Mouse (Mus musculus): ENCODE measurements around the gene Eln. TPM values are rescaled to one million over a fixed set of nuclear protein-coding genes. Genes with fewer than 3 reads are reported as not detected.

Gene Eln
- polyA plus RNA-seq, 1 experiment from 2014 or later: 6.4 TPM

DNA sequence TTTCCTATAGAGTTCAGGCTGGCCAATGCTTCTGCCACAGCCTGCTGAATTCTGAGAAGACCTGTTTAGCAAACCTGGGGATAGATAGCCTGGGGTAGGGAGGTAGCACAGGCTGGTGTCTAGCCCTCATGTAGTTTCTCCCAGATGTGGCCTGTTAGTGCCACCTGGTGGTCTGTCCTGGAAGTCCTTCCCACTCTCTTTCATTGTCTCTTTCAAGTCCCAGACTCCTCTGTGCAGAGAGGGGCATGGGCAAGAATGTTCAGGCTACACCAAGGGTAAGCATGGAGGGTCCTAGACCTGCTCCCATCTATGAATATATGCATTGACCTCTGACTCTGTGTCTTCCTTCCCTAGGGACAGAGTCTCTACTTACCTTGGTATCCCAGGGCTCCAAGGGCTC lies 43.0 kb downstream of the Eln start:
- H3K4me2 ChIP-seq: no peak overlapping the region
- peak; percentile 86 for ATAC-seq (ENCODE audit: low read depth)
- no peak overlapping the region for H3K9ac ChIP-seq
- no peak overlapping the region for H3K27ac ChIP-seq (replicated peaks)
- no peaks in the 10 kb centered on the region for H3K9me3 ChIP-seq
- H3K4me3 ChIP-seq: no peak overlapping the region
- no peaks in the 10 kb centered on the region for H3K4me1 ChIP-seq (replicated peaks)
- H3K27me3 ChIP-seq: no peaks in the 10 kb centered on the region
- no peaks in the 10 kb centered on the region for H3K36me3 ChIP-seq

DNA sequence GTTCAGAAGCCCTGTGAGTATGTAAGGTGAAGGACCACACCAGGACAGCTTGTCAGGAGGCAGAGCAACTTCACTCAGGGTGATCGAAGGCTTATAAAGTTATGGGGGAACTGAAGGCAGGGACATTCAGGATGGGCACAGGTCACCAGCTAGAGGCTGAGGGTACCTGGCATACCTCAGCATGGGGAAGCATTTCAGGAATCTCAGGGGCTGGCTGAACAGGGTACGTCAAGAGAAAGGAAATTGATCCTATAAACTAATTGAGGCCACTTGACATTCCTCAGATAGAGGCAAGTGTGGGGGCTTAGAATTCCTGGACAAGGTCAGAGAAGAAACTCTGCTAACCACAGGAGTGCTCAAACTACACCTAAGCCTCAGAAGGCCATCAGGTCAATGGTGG lies 51.6 kb downstream of the Eln start:
- H3K9me3 ChIP-seq: no peaks in the 10 kb centered on the region
- 62% methylated on average over 2 of the region's 2 CpGs for WGBS
- no peak overlapping the region for H3K9ac ChIP-seq
- H3K27ac ChIP-seq (replicated peaks): no peak overlapping the region
- H3K36me3 ChIP-seq: no peaks in the 10 kb centered on the region
- no peak overlapping the region for H3K4me3 ChIP-seq
- H3K4me1 ChIP-seq (replicated peaks): no peaks in the 10 kb centered on the region
- no peak overlapping the region for H3K4me2 ChIP-seq
- ATAC-seq (ENCODE audit: low read depth): no peak
- H3K27me3 ChIP-seq: no peaks in the 10 kb centered on the region

DNA sequence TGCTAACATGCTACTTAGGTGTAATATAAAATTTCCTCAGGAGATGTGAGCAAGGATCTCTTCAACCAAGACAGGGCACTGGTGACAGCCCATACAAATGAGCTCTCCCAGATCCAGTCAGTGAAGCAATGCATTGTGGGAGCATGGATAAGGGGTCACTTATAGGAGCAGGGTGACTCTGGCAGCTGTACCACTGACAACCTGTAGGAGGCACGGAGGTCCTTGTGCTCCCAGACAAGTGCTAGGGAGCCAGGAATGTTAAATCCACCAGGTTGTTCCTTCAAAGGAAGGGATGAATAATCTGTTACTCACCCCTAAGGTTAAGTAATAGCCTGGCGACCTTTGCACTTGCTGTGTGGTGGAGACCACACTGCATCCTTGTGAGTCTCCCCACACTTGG lies 52.0 kb downstream of the Eln start:
- Histone ChIP-seq H3K27me3 (no peaks in the 10 kb centered on the region), H3K9ac (no peak overlapping the region), H3K4me1 (replicated peaks) (no peaks in the 10 kb centered on the region), H3K36me3 (no peaks in the 10 kb centered on the region), H3K4me2 (no peak overlapping the region), H3K4me3 (no peak overlapping the region), H3K9me3 (no peaks in the 10 kb centered on the region), H3K27ac (replicated peaks) (no peak overlapping the region)
- 22% methylated on average over 2 of the region's 2 CpGs for WGBS
- no peak for ATAC-seq (ENCODE audit: low read depth)

DNA sequence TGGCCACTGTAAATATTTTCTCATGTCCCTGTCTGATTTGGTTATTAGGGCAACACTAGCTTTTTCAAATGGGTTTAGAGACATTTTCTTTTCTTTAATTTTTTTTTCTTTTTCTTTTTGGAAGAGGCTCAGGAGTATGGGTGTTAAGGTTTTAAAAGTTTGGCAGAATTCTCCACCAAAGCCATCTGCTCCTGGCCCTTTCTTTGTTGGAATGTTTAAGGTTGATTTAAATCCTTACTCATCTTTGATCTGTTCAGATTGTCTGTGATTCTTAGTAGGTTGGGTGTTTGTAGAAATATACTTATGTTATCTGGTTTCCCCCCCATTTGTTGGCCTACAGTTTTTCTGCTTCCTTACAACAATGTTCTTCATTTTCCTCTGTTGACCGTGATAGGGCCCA lies 54.4 kb downstream of the Eln start:
- Histone ChIP-seq H3K27me3 (no peaks in the 10 kb centered on the region), H3K9me3 (no peaks in the 10 kb centered on the region), H3K4me1 (replicated peaks) (peaks cover 2% of the 10 kb centered on the region), H3K4me2 (no peak overlapping the region), H3K9ac (no peak overlapping the region), H3K36me3 (no peaks in the 10 kb centered on the region), H3K4me3 (no peak overlapping the region), H3K27ac (replicated peaks) (no peak overlapping the region)
- WGBS: 87% methylated on average over 1 of the region's 1 CpGs
- no peak for ATAC-seq (ENCODE audit: low read depth)

DNA sequence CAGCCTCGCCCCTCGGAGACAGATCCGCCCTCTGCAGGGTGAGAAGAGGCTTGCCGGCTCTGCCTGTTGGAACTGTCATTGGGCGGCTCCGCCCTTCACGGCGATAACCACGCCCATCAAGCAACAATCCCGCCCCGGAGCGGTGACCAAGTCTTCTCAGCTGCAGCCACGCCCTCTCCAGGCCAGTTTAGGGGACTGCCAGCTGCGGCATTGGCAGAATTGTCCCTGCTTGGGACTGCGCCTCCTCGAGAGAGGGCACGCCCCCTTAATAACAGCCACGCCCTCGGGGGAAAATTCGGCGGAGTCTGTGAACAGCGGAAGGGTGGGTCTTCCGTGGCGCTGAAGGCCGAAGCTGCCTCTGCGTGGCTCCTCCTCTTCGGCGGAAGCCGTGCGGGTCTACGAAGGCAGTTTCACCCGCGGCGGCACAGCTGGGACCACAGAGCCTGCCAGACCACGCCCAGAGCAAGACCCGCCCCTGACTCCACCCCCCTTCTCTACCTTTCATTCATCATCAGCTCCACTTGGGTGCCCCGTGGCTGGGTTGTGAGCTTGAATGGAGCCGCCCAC lies 58.3 kb downstream of the Eln start:
- H3K27me3 ChIP-seq: no peaks in the 10 kb centered on the region
- H3K9ac ChIP-seq: peak overlapping the region; percentile 66
- peaks cover 29% of the 10 kb centered on the region for H3K4me1 ChIP-seq (replicated peaks)
- H3K27ac ChIP-seq (replicated peaks): peak overlapping the region; percentile 90
- H3K9me3 ChIP-seq: no peaks in the 10 kb centered on the region
- peak; percentile 97 for ATAC-seq (ENCODE audit: low read depth)
- peak overlapping the region; percentile 82 for H3K4me2 ChIP-seq
- under 1% methylated on average over 38 of the region's 38 CpGs for WGBS
- H3K36me3 ChIP-seq: peaks cover 26% of the 10 kb centered on the region
- peak overlapping the region; percentile 68 for H3K4me3 ChIP-seq

DNA sequence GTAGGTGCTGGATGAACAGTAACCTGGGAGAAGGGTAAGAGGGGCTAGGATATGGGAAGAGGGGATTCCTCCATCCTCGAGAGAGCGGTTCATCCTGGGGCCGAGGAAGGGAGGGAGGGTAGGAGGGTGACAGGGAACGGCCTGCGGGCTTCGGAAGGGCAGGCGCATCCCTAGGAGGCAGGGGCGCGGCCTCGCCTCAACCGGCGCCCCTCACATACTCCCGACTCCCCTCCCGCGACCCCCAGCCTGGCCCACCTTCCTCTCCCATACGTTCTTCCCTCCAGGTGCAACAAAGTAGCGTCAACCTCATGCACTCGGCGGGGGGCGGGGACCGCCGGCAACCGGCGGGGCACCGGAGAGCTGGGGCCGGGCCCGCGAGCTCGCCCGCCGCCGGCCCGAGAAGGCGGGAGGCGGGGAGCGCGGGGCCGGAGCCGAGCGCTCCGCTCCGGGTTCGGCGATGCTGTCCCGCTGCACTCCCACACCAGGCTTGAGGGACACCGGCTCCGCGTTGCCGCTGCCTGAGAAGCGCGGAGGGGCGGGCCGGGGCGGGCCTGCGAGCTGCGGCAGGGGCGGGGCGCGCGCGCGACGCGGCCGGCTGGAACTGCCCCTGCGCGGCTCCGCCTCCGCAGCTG lies 58.9 kb downstream of the Eln start, which contains the start of gene Limk1:
Limk1 (minus strand) TSS at position 513 of the 632 bp plus-strand sequence.
- under 1% methylated on average over 41 of the region's 69 CpGs for WGBS
- peak; percentile 42 for ATAC-seq (ENCODE audit: low read depth)
- Histone ChIP-seq H3K9ac (peak within 1 kb of the TSS; percentile 80), H3K27ac (replicated peaks) (peak within 1 kb of the TSS; percentile 91), H3K4me1 (replicated peaks) (peaks cover 29% of the 10 kb centered on the region), H3K4me3 (peak within 1 kb of the TSS; percentile 68), H3K36me3 (peaks cover 30% of the 10 kb centered on the region), H3K27me3 (no peaks in the 10 kb centered on the region), H3K4me2 (peak within 1 kb of the TSS; percentile 82), H3K9me3 (no peaks in the 10 kb centered on the region)

DNA sequence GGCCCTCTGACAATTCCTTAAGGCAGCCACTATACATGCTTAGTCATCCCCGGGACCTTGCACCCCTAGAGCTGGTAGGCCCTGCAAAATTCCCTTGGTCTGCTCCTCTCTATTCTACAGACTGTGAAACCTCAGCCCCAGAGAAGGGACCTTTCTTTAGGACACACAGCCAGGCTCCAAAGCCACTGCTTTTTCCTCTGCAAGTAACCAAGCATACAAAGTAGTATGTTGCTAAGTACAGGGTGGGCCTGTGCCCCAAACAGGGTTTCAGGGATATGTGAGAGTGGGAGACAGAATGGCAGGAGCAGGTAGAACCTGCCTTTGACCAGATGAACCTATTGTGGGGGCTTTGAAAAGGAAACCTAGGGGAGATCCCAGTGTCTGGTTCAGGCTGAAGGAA lies 59.9 kb downstream of the Eln start:
- Histone ChIP-seq H3K4me1 (replicated peaks) (peaks cover 29% of the 10 kb centered on the region), H3K9ac (peak overlapping the region; percentile 80), H3K27me3 (no peaks in the 10 kb centered on the region), H3K36me3 (peaks cover 38% of the 10 kb centered on the region), H3K4me2 (peak overlapping the region; percentile 82), H3K27ac (replicated peaks) (no peak overlapping the region), H3K9me3 (no peaks in the 10 kb centered on the region), H3K4me3 (peak overlapping the region; percentile 68)
- ATAC-seq (ENCODE audit: low read depth): no peak
- WGBS: 88% methylated on average over 1 of the region's 1 CpGs

DNA sequence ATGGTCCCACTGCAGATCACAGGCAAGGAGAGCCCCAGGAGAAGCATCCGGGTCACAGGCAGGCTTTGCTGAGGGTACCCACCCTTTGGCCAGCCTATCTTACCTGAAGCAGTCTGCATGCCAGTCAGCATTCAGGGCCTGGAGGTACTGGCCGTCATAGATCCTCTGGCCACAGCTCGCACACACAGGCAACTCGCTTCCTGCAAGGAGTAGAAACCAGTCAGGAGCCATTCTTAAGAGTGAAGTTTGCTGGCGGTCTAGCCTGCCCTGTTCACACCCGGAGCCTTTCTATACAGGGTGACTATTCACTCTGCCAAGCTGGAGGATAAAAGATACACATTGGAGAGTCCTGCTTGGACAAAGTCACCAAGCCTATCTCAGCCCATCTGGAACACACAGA lies 60.6 kb downstream of the Eln start:
- no peak for ATAC-seq (ENCODE audit: low read depth)
- H3K27ac ChIP-seq (replicated peaks): no peak overlapping the region
- H3K9me3 ChIP-seq: no peaks in the 10 kb centered on the region
- H3K36me3 ChIP-seq: peaks cover 38% of the 10 kb centered on the region
- 90% methylated on average over 6 of the region's 6 CpGs for whole genome bisulfite sequencing
- H3K9ac ChIP-seq: no peak overlapping the region
- peaks cover 29% of the 10 kb centered on the region for H3K4me1 ChIP-seq (replicated peaks)
- peak overlapping the region; percentile 82; the same call in 1 of the 2 replicates for H3K4me2 ChIP-seq
- H3K27me3 ChIP-seq: no peaks in the 10 kb centered on the region
- no peak overlapping the region for H3K4me3 ChIP-seq

DNA sequence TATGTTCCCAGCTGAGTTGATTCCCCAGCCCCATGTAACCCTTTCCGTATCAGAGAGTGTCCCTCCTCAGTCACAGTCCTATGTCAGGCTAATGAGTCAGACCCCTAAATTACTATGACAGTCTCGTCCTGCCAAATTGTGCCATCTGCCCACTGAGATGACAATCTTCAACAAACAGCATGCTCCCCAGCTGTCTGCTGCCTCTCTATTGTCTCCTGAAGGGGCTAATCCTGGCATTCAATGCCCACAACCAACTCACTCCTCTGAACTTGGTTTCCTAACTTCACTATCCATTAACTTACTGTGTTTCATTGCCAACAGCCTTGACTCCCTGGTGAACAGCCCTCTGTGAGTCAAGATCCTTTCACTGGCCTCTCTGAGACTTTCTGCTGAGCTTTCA lies 62.7 kb downstream of the Eln start:
- no peak overlapping the region for H3K27ac ChIP-seq (replicated peaks)
- H3K4me2 ChIP-seq: no peak overlapping the region
- H3K9ac ChIP-seq: no peak overlapping the region
- H3K4me1 ChIP-seq (replicated peaks): peaks cover 46% of the 10 kb centered on the region
- WGBS: 50% methylated on average over 2 of the region's 2 CpGs
- H3K9me3 ChIP-seq: no peaks in the 10 kb centered on the region
- no peak overlapping the region for H3K4me3 ChIP-seq
- ATAC-seq (ENCODE audit: low read depth): no peak
- peaks cover 50% of the 10 kb centered on the region for H3K36me3 ChIP-seq
- no peaks in the 10 kb centered on the region for H3K27me3 ChIP-seq

DNA sequence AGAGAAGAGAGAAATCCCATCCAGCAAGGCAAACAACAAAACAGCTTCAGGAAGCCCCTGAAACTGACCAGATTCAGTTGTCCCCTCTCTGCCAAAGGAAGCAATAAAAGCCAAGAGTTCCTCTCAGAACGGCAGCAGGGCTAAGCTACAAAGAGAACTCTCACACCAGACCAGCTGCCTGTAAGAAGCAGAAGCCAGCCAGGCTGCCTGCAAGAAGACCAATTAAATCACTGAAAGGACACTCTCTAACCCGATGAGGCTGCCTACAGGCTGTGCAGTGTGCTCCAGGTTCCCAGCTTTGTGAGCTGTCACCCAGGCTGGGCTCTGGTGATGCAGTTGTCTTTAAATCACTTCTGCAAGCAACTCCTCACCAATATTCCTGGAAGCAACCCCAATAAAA lies 63.3 kb downstream of the Eln start:
- H3K4me1 ChIP-seq (replicated peaks): peaks cover 52% of the 10 kb centered on the region
- H3K36me3 ChIP-seq: peaks cover 54% of the 10 kb centered on the region
- ATAC-seq (ENCODE audit: low read depth): no peak
- H3K27me3 ChIP-seq: no peaks in the 10 kb centered on the region
- no peak overlapping the region for H3K4me3 ChIP-seq
- H3K4me2 ChIP-seq: no peak overlapping the region
- H3K9me3 ChIP-seq: no peaks in the 10 kb centered on the region
- 68% methylated on average over 2 of the region's 2 CpGs for WGBS
- no peak overlapping the region for H3K9ac ChIP-seq
- H3K27ac ChIP-seq (replicated peaks): no peak overlapping the region

DNA sequence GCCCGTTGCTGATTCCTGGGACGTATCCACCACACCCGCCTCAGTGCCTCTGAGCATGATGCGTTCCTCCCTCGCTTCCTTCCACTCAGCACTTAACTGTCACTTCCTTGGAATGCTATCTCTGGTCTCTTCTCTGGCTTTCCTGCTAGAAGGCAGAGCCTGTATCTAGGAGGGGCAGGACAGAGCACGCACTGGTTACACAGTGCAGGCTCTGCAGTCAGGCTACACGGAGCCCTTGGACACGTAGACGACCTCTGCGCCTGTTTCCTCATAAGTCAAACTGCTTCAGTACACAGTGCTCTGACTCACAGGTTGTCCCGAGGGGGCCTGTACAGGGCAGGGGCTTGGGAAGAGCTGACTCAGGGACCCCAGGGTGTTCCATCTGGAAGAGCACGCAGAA lies 66.9 kb downstream of the Eln start:
- Histone ChIP-seq H3K9ac (peak overlapping the region; percentile 36; the same call in 1 of the 2 replicates), H3K9me3 (no peaks in the 10 kb centered on the region), H3K4me3 (no peak overlapping the region), H3K4me1 (replicated peaks) (peaks cover 64% of the 10 kb centered on the region), H3K36me3 (peaks cover 56% of the 10 kb centered on the region), H3K27ac (replicated peaks) (no peak overlapping the region), H3K27me3 (no peaks in the 10 kb centered on the region), H3K4me2 (no peak overlapping the region)
- 79% methylated on average over 12 of the region's 12 CpGs for WGBS
- no peak for ATAC-seq (ENCODE audit: low read depth)

DNA sequence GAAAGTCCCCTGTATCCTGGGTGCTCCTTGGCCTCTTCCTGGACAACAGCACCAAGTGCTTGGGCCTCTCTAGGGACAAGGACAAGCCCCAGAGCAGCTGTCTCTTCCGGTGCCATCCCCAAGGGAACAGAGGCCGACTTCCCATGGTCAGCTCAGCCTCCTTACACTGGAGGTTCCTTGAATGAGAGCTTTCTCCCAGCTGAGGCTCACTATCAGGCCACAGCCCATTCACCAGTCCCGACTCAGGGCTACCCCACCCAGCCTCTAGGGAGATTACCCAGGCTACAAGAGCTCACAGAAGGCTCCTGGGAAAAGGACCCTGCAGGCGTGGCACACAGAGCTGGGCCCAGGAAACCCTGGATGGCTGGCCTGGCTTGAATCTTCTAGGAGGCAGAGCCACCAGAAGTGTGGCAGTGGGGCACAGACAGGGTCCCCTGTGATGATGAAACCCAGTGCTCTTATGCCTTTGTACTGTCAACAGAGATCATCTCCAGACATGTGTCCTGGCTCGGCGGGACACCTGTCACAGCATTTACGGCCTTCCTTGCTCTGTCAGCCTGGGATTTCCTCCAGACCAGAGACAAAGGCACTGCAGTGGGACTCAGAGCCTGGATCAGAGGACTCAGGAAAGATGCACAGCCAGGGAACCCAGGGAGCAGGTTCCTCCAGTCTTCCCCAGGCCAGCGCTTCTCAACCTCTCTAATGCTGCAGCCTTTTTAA lies 68.1 kb downstream of the Eln start:
- no peaks in the 10 kb centered on the region for H3K27me3 ChIP-seq
- no peak overlapping the region for H3K27ac ChIP-seq (replicated peaks)
- peaks cover 59% of the 10 kb centered on the region for H3K4me1 ChIP-seq (replicated peaks)
- WGBS: 59% methylated on average over 8 of the region's 8 CpGs
- H3K9me3 ChIP-seq: no peaks in the 10 kb centered on the region
- no peak overlapping the region for H3K4me3 ChIP-seq
- peaks cover 46% of the 10 kb centered on the region for H3K36me3 ChIP-seq
- no peak for ATAC-seq (ENCODE audit: low read depth)
- no peak overlapping the region for H3K4me2 ChIP-seq
- peak overlapping the region; percentile 34; the same call in 1 of the 2 replicates for H3K9ac ChIP-seq
